Mouse (Mus musculus): ENCODE data around the gene Mrps17.

Mrps17 gene

DNA sequence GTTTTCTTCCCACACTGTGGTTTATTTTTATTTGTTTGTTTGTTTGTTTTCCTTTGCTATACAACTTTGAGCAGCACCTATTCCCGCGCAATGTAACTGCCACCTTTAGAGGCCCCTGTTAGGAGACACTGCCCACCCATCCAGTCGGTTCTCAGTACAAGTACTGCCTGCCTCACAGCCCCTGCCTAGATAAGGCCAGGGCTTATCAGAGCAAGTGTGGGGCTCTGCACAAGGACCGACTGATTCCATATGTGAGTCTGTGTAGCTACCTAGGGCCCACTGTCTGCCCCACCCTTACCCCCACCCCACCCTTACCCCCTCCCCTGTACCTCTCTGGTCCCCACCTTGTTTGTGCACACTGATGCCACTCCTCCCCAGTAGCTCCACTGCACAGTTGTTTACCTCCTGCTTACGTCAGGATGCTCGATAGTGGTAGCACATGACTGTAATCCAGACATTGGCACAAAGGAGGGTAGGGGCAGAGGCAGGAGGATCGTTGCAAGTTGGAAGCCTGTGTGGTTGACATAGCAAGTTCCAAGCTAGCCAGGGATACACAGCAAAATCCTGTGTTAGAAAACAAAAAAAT is 27.7 kb downstream of the Mrps17 start:
- DNase-seq (ENCODE audit: low read depth, low spot score): no peak

DNA sequence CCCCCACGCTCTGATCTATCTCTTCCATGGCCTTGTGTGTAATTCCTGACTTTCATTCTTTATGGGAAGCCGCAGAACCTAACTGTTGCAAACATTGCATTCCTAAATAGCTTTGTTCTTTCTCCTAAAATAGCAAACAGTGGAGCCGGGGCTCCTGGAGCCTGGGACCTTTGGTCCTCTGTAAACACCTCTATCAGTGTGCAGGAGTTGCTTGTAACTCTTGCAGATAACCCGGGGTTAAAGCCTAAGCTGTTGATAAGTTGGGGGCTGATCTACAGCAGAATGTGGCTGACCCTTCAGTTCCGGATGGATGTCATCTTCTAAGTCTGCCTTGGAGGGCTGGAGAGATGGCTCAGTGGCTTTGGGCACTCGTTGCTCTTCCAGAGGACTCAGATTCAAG is 28.8 kb downstream of the Mrps17 start:
- DNase-seq (ENCODE audit: low read depth, low spot score): no peak

DNA sequence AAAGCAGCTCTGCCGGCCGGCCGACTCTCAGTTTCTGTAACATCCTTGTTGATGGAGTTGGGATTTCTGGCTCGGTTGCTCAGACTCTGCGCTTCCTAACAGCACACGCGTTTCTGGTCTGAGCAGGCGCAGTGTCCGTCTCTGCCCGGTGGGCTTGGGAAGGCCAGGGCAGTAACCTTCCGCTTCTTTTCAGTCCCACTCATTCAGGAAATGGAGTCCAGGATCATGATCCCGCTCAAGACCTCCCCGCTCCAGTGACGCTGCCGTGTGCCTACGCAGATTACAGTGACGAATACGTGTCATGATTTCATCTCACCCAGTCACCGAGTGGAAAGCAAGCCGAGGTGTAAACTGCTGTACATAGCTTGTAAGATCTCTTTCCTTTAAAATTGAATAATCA is 41.6 kb downstream of the Mrps17 start:
- DNase-seq (ENCODE audit: low read depth, low spot score): no peak

- DNase-seq (ENCODE audit: low read depth, low spot score): no peak
Observed at GRCm38 (mm10) chr5:129759929-129760480, 44.7 kb downstream of the Mrps17 start.

GRCm38 (mm10) chr5:129761865-129762540 is 46.7 kb downstream of the Mrps17 start:
- no peak for DNase-seq (ENCODE audit: low read depth, low spot score)

GRCm38 (mm10) chr5:129770443-129771355 is 55.4 kb downstream of the Mrps17 start:
- no peak for DNase-seq (ENCODE audit: low read depth, low spot score)
